Mouse (Mus musculus) urinary bladder, postnatal 10 days (tissue): ENCODE measurements around the gene Arg1.
A peak's percentile ranks its signal among the peaks of the same experiment; 100 is the strongest.

Experiments
- DNase-seq: peaks from one replicate; pipeline ENCODE4 v3.0.0; 2022; ENCODE audit warnings: low spot score

Arg1 gene

GRCm38 (mm10) chr10:24912576-24912975 lies 14.7 kb downstream of the Arg1 start:
- no peak for DNase-seq

DNA sequence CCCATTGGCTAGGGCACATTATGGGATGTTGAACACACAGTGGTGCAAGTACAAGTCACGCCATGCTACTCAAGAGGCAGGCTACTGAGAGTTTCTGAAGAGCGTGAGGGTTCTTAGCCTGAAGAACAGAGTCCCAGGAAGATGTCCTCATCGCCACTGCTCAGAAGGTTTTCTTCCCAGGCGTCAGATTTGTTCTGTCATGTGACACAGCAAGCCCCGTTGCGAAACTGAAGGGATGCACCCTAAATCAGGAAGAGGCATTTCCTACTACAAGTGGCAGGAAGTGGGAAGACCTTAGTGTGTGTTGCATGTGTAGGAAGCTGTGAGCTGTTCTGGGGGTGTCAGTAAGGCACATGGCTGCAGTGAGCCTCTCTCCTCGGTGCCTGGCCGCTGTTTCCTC lies 16.1 kb downstream of the Arg1 start:
- no peak for DNase-seq

- no peak for DNase-seq
Measured at GRCm38 (mm10) chr10:24905627-24906026, 21.7 kb downstream of the Arg1 start.

- no peak for DNase-seq
Measured at GRCm38 (mm10) chr10:24895927-24896326, 31.4 kb downstream of the Arg1 start.

- no peak for DNase-seq
Measured at GRCm38 (mm10) chr10:24888343-24888742, 38.9 kb downstream of the Arg1 start.

GRCm38 (mm10) chr10:24886008-24886407 lies 41.3 kb downstream of the Arg1 start:
- no peak for DNase-seq

GRCm38 (mm10) chr10:24873624-24874023 lies 53.7 kb downstream of the Arg1 start:
- no peak for DNase-seq

- DNase-seq: peak; percentile 88
Measured at GRCm38 (mm10) chr10:24869760-24870290, 57.5 kb downstream of the Arg1 start, which contains the start of gene Med23. Med23 (plus strand) TSS chr10:24869986.
